Mouse (Mus musculus) kidney, adult 11 months (tissue): Measurements from ENCODE around the gene Tenm4.

Source experiments
- DNase-seq: peaks from one replicate; pipeline ENCODE4 v3.0.0; 2022

Tenm4 gene

GRCm38 (mm10) chr7:96414290-96415055, 243.4 kb downstream of the Tenm4 start:
- no peak for DNase-seq

- peak; percentile 27 for DNase-seq
Measured at GRCm38 (mm10) chr7:96417251-96418004, 246.4 kb downstream of the Tenm4 start.

- no peak for DNase-seq
Measured at GRCm38 (mm10) chr7:96418146-96418545, 247.1 kb downstream of the Tenm4 start.

GRCm38 (mm10) chr7:96420045-96420444, 249.0 kb downstream of the Tenm4 start:
- peak; percentile 29 for DNase-seq

- DNase-seq: peak; percentile 23
Measured at GRCm38 (mm10) chr7:96420926-96421605, 250.0 kb downstream of the Tenm4 start.

GRCm38 (mm10) chr7:96426954-96427353, 255.9 kb downstream of the Tenm4 start:
- no peak for DNase-seq

- no peak for DNase-seq
Measured at GRCm38 (mm10) chr7:96433307-96433706, 262.3 kb downstream of the Tenm4 start.

- DNase-seq: no peak
Measured at GRCm38 (mm10) chr7:96438392-96438791, 267.3 kb downstream of the Tenm4 start.

GRCm38 (mm10) chr7:96440161-96440707, 269.2 kb downstream of the Tenm4 start:
- no peak for DNase-seq

- no peak for DNase-seq
Measured at GRCm38 (mm10) chr7:96445771-96446170, 274.7 kb downstream of the Tenm4 start.

GRCm38 (mm10) chr7:96447806-96448397, 276.9 kb downstream of the Tenm4 start:
- DNase-seq: no peak

GRCm38 (mm10) chr7:96455957-96456356, 284.9 kb downstream of the Tenm4 start:
- no peak for DNase-seq

- DNase-seq: no peak
Measured at GRCm38 (mm10) chr7:96456618-96457017, 285.6 kb downstream of the Tenm4 start.

GRCm38 (mm10) chr7:96457891-96458290, 286.8 kb downstream of the Tenm4 start:
- no peak for DNase-seq

GRCm38 (mm10) chr7:96458992-96459391, 287.9 kb downstream of the Tenm4 start:
- no peak for DNase-seq

GRCm38 (mm10) chr7:96466761-96467160, 295.7 kb downstream of the Tenm4 start:
- no peak for DNase-seq

GRCm38 (mm10) chr7:96470821-96471220, 299.8 kb downstream of the Tenm4 start:
- no peak for DNase-seq

GRCm38 (mm10) chr7:96474560-96475089, 303.6 kb downstream of the Tenm4 start:
- no peak for DNase-seq

- no peak for DNase-seq
Measured at GRCm38 (mm10) chr7:96476987-96477613, 306.1 kb downstream of the Tenm4 start.

- no peak for DNase-seq
Measured at GRCm38 (mm10) chr7:96479139-96479538, 308.1 kb downstream of the Tenm4 start.

- DNase-seq: no peak
Measured at GRCm38 (mm10) chr7:96480351-96480983, 309.4 kb downstream of the Tenm4 start.

- DNase-seq: no peak
Measured at GRCm38 (mm10) chr7:96482953-96483352, 311.9 kb downstream of the Tenm4 start.
